Mouse (Mus musculus): Measurements from ENCODE around the gene Ptger3. TPM values are rescaled to one million over a fixed set of nuclear protein-coding genes. Genes with fewer than 3 reads are reported as not detected.

Ptger3 gene
- polyA plus RNA-seq, 1 experiment from 2014 or later = 1.6 TPM

DNA sequence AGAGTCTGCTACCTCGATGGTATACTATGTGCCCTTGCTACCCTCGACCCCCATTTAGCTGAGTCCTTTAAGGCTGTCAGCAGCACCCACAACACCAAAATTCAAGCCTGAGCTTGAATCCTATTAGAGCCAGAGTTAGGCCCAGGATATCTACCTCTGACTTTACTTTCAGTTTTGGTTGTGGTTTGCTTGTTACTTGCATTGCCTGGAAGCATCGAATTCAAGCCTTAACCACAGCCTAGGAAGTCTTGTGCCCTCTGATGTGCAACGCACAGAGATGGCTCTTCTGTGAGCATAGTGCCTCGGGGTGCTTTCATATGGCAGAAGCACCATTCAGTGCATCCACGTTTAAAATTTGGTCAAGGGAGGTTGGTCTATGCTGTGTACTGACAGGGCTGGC, 5.3 kb downstream of the Ptger3 start:
- WGBS = 80% methylated on average over 6 of the region's 6 CpGs
- Histone ChIP-seq H3K4me3 (no peak overlapping the region), H3K9me3 (no peaks in the 10 kb centered on the region), H3K4me1 (peaks cover 9% of the 10 kb centered on the region), H3K27ac (replicated peaks) (no peak overlapping the region), H3K27me3 (replicated peaks; ENCODE audit: low read depth, poor library complexity, severe bottlenecking) (peaks cover 40% of the 10 kb centered on the region), H3K36me3 (replicated peaks) (no peaks in the 10 kb centered on the region)
- no peak for DNase-seq (ENCODE audit: low spot score)

DNA sequence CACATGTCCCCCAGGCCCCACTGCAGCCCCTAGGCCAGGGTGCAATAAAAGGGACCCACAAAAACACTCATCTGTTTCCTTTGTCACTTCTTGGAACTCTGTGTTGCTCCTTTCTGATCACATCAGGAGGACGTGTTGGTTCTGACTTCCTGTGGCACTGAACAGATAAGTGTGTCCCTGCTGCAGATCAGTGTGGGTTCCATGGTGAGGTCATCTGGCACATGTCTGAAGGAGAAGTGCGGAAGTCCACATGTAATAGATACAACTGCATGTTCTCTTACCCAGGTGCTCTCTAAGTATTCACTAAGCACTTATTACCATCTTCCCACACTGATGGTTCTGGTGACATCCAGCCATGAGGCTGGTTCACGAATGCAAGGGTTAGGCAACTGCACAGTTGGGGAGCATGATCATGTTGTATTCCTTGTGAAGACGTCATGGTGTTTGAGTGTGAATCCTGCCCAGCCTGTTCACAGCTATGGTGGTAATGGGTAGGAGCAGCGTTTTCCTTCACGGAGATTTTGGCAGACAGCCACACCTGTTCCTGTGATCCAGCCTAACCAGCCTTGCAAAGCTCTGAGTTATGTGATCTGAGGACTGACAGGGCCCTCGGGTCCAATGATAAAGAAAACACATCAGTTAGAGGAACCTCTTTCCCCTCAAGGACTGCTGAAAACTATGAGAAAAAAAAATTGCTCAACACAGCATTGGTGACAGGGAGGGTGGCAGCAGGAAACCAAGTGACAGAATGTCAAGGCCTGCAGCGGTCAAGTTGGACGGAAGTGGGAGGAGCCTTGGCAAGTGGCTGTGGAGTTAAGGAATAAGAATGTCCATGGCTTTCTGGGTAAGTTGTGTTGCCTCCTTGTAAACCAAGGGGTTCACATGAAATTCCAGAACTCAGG, 9.0 kb downstream of the Ptger3 start:
- no peak for DNase-seq (ENCODE audit: low spot score)
- H3K27ac ChIP-seq (replicated peaks) = no peak overlapping the region
- H3K4me3 ChIP-seq = no peak overlapping the region
- H3K4me1 ChIP-seq = 0 out of 2 replicates have a peak, but pooled peaks cover 3% of the 10 kb centered on the region
- no peaks in the 10 kb centered on the region for H3K36me3 ChIP-seq (replicated peaks)
- no peaks in the 10 kb centered on the region for H3K9me3 ChIP-seq
- WGBS = 84% methylated on average over 9 of the region's 9 CpGs
- H3K27me3 ChIP-seq (replicated peaks; ENCODE audit: low read depth, poor library complexity, severe bottlenecking) = peaks cover 4% of the 10 kb centered on the region

DNA sequence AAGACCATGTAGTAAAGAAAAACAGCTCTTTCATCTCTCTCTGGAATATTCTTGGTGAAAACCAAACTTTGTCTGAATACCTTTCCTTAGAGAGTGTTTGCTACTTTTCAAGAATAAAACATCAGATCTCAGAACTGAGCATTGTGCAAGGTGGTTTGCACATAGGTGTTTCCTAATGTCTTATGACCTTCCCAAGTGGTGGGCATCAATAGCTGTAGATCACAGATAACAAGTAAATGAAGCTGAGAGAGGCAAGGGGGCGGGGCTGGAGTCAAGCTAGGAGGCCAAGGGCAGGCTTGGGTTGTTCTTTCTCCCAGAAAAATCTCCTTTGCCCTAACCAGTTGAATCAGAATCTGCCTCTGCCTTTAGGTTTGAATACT, 9.6 kb downstream of the Ptger3 start:
- no peak for DNase-seq (ENCODE audit: low spot score)
- H3K4me1 ChIP-seq = 0 out of 2 replicates have a peak, but pooled peaks cover 4% of the 10 kb centered on the region
- no peaks in the 10 kb centered on the region for H3K36me3 ChIP-seq (replicated peaks)
- H3K27ac ChIP-seq (replicated peaks) = no peak overlapping the region
- 80% methylated on average over 1 of the region's 1 CpGs for WGBS
- H3K4me3 ChIP-seq = no peak overlapping the region
- H3K27me3 ChIP-seq (replicated peaks; ENCODE audit: low read depth, poor library complexity, severe bottlenecking) = no peaks in the 10 kb centered on the region
- no peaks in the 10 kb centered on the region for H3K9me3 ChIP-seq

DNA sequence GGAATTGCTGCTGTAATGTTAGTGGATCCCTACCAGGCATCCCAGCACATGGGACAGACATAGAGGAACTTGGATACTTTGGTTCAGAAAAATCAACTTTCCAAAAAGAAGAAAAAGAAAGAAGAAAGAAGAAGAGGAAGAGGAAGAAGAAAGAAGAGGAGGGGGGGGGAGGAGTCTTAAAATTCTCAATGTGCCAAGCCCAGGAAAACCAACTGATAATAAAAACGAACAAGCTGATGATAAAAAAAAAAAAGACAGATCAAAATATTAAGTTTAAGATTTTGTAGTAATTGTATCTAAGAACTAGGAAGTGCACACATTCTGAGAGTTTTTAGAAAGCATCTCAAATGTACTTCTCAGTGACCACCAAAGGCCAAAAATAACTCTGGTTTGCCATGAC, 10.2 kb downstream of the Ptger3 start:
- no peak overlapping the region for H3K27ac ChIP-seq (replicated peaks)
- no peaks in the 10 kb centered on the region for H3K9me3 ChIP-seq
- no peaks in the 10 kb centered on the region for H3K27me3 ChIP-seq (replicated peaks; ENCODE audit: low read depth, poor library complexity, severe bottlenecking)
- no peak overlapping the region for H3K4me3 ChIP-seq
- peaks cover 4% of the 10 kb centered on the region; the same call in 1 of the 2 replicates for H3K4me1 ChIP-seq
- no peak for DNase-seq (ENCODE audit: low spot score)
- 74% methylated on average over 1 of the region's 1 CpGs for WGBS
- no peaks in the 10 kb centered on the region for H3K36me3 ChIP-seq (replicated peaks)

DNA sequence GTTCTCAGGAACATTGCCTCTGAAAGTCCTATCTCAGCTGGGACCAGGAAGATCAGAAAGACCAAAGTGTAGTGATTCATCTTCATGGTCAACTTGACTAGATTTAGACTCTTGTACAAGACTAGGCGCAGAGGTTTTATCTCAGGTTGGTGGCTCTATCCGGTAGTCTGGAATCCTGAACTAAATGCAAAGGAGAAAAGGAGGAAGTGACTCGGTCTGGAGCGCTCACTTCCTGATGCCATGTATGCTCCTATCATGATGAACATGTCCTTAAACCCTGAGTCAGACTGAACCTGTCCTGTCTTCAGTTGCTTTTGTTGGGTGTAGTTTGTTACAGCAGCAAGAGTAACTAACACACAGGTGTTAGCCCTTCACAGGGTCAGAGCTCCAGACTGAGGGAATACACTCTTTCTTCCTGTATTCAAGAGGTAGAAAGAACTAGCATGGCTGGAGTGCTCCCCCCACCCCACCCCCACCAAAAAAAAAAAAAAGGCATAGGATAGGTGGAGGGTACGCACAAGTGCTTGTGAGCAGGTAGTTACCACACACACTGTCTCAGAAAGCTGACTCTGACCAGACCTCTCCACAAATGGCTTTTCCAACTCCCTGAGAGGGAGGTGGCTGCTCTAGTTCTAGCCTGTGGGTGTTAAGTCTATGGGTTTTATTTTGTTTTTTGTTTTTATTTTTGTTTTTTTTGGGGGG, 11.9 kb downstream of the Ptger3 start:
- peaks cover 13% of the 10 kb centered on the region for H3K4me1 ChIP-seq
- 86% methylated on average over 5 of the region's 5 CpGs for WGBS
- H3K36me3 ChIP-seq (replicated peaks) = no peaks in the 10 kb centered on the region
- no peak for DNase-seq (ENCODE audit: low spot score)
- no peaks in the 10 kb centered on the region for H3K27me3 ChIP-seq (replicated peaks; ENCODE audit: low read depth, poor library complexity, severe bottlenecking)
- no peak overlapping the region for H3K4me3 ChIP-seq
- no peak overlapping the region for H3K27ac ChIP-seq (replicated peaks)
- H3K9me3 ChIP-seq = no peaks in the 10 kb centered on the region

DNA sequence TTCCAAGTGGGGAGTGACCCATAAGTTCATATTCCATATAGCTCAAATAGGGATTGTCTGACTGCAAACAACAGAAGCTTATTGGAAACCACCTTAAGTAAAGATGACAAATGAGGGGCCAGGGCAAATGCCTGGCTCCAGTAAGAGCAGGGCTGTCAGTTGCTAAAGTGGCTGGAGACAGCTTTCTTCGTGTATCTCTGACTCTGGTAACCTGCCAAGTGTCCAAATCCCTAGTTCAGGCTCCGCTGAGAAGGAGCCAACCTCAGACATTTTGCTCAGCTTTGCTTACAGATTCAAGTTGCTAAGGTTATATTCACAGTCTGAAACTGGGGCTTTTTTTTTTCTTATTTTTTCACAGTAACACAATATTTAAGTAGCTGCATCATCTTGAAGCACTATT, 12.7 kb downstream of the Ptger3 start:
- WGBS = 77% methylated on average over 2 of the region's 2 CpGs
- no peak overlapping the region for H3K4me3 ChIP-seq
- no peak for DNase-seq (ENCODE audit: low spot score)
- H3K36me3 ChIP-seq (replicated peaks) = no peaks in the 10 kb centered on the region
- no peaks in the 10 kb centered on the region for H3K9me3 ChIP-seq
- no peaks in the 10 kb centered on the region for H3K27me3 ChIP-seq (replicated peaks; ENCODE audit: low read depth, poor library complexity, severe bottlenecking)
- no peak overlapping the region for H3K27ac ChIP-seq (replicated peaks)
- H3K4me1 ChIP-seq = peaks cover 13% of the 10 kb centered on the region

- Histone ChIP-seq H3K9me3 (no peaks in the 10 kb centered on the region), H3K36me3 (replicated peaks) (no peaks in the 10 kb centered on the region), H3K4me3 (no peak overlapping the region), H3K27ac (replicated peaks) (no peak overlapping the region), H3K27me3 (replicated peaks; ENCODE audit: low read depth, poor library complexity, severe bottlenecking) (no peaks in the 10 kb centered on the region), H3K4me1 (peaks cover 13% of the 10 kb centered on the region)
- no peak for DNase-seq (ENCODE audit: low spot score)
- 65% methylated on average over 4 of the region's 4 CpGs for WGBS
These were observed 13.6 kb downstream of the Ptger3 start for GRCm38 (mm10) chr3:157580299-157580698.

DNA sequence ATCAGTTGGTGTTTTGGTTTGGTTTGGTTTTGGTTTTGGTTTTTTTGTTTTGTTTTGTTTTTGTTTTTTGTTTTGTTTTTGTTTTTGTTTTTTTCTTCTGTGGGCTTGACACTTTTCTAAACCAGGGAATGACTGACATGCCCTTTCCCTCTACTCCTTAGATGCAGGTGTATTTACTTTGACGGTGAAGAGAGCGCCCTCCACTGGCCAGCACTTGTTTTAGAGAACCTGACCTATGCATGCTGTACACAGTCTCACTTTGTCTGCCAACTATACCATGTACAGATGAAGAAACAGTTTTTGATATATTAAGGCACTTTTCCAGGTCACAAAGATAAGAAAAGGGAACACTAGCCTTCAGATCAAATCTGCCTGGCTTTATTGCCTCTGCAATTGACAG, 15.1 kb downstream of the Ptger3 start:
- Histone ChIP-seq H3K36me3 (replicated peaks) (no peaks in the 10 kb centered on the region), H3K4me1 (peaks cover 13% of the 10 kb centered on the region), H3K27me3 (replicated peaks; ENCODE audit: low read depth, poor library complexity, severe bottlenecking) (no peaks in the 10 kb centered on the region), H3K4me3 (no peak overlapping the region), H3K9me3 (no peaks in the 10 kb centered on the region), H3K27ac (replicated peaks) (no peak overlapping the region)
- 18% methylated on average over 2 of the region's 2 CpGs for WGBS
- no peak for DNase-seq (ENCODE audit: low spot score)

GRCm38 (mm10) chr3:157582626-157583405, 16.1 kb downstream of the Ptger3 start:
- 0 out of 2 replicates have a peak overlapping the region, but pooled peaks have one; percentile 40 for H3K27ac ChIP-seq (replicated peaks)
- H3K4me3 ChIP-seq = no peak overlapping the region
- peak; percentile 21 for DNase-seq (ENCODE audit: low spot score)
- no peaks in the 10 kb centered on the region for H3K36me3 ChIP-seq (replicated peaks)
- no peaks in the 10 kb centered on the region for H3K27me3 ChIP-seq (replicated peaks; ENCODE audit: low read depth, poor library complexity, severe bottlenecking)
- no peaks in the 10 kb centered on the region for H3K9me3 ChIP-seq
- peaks cover 13% of the 10 kb centered on the region for H3K4me1 ChIP-seq
- 46% methylated on average over 5 of the region's 5 CpGs for WGBS

DNA sequence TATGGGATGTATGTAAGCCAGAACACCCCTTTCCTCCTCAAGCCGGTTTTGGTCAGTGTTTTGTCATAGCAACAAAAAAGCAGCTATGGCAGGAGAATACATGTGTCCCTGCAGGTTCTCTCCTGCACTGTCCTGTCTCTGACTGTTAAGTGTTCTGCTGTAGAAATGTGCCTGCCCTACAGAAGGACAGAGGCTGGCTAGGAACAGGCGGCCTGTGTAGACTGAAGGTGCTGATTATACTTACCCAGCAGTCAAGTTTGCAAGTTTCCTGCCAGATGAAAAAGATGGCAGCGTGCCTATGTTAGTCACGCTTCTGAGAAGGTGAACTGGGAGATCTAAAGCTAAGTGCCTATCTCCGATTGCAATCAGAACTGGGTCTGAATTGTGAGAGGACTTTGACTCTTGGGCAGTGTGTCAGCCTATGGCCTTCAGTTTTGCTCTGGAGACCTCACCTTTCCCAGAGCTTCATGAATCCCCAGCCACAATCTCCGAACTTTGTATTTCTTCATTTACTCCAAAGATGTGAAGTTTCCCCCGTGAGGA, 31.2 kb downstream of the Ptger3 start:
- no peaks in the 10 kb centered on the region for H3K36me3 ChIP-seq (replicated peaks)
- no peaks in the 10 kb centered on the region for H3K9me3 ChIP-seq
- 80% methylated on average over 7 of the region's 7 CpGs for WGBS
- peaks cover 4% of the 10 kb centered on the region for H3K4me1 ChIP-seq
- no peak for DNase-seq (ENCODE audit: low spot score)
- H3K27ac ChIP-seq (replicated peaks) = no peak overlapping the region
- no peaks in the 10 kb centered on the region for H3K27me3 ChIP-seq (replicated peaks; ENCODE audit: low read depth, poor library complexity, severe bottlenecking)
- no peak overlapping the region for H3K4me3 ChIP-seq

DNA sequence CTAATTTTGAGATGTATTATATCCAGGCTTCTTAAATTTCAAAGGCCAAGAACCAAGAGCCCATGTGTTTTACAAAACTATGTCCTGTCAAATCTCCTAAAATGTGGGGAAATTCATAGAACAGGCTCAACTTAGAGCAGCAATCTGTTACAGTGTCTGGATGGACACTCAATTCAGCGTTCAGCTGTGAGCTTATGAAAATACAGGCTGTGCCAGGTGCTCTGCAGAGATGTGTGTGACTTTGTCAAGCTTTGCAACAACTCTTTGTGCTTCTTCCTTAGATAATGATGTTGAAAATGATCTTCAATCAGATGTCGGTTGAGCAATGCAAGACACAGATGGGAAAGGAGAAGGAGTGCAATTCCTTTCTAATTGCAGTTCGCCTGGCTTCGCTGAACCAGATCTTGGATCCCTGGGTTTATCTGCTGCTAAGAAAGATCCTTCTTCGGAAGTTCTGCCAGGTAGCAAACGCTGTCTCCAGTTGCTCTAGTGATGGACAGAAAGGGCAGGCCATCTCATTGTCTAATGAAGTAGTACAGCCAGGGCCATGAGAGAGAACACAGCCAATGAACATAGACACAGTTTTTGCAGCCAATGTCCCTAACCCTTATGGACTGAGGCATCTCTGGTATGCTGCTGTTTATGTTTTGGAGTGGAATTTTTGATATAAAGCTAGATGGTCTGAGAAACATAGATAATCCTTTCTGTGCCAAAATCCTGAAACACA, 38.2 kb downstream of the Ptger3 start:
- WGBS = 84% methylated on average over 6 of the region's 6 CpGs
- DNase-seq (ENCODE audit: low spot score) = no peak
- no peaks in the 10 kb centered on the region for H3K36me3 ChIP-seq (replicated peaks)
- no peak overlapping the region for H3K27ac ChIP-seq (replicated peaks)
- H3K9me3 ChIP-seq = no peaks in the 10 kb centered on the region
- H3K27me3 ChIP-seq (replicated peaks; ENCODE audit: low read depth, poor library complexity, severe bottlenecking) = no peaks in the 10 kb centered on the region
- H3K4me3 ChIP-seq = no peak overlapping the region
- H3K4me1 ChIP-seq = 0 out of 2 replicates have a peak, but pooled peaks cover under 1% of the 10 kb centered on the region

GRCm38 (mm10) chr3:157605411-157605740, 38.7 kb downstream of the Ptger3 start:
- no peak overlapping the region for H3K27ac ChIP-seq (replicated peaks)
- no peaks in the 10 kb centered on the region for H3K9me3 ChIP-seq
- H3K27me3 ChIP-seq (replicated peaks; ENCODE audit: low read depth, poor library complexity, severe bottlenecking) = no peaks in the 10 kb centered on the region
- DNase-seq (ENCODE audit: low spot score) = no peak
- H3K4me1 ChIP-seq = 0 out of 2 replicates have a peak, but pooled peaks cover 5% of the 10 kb centered on the region
- H3K4me3 ChIP-seq = no peak overlapping the region
- H3K36me3 ChIP-seq (replicated peaks) = no peaks in the 10 kb centered on the region

Data from embryonic facial prominence, embryonic 10.5 days (tissue).